Mouse (Mus musculus) embryonic fibroblast, embryonic 13.5 days (primary cell): Measurements from ENCODE around the gene Tsc22d1. TPM values are rescaled to one million over a fixed set of nuclear protein-coding genes. Genes with fewer than 3 reads are reported as not detected.

Experiments
- H3K27ac ChIP-seq: 2 replicates; pipeline ENCODE4 v1.5.1; 2012; ENCODE audit warnings: low read length, control low read depth, inconsistent platforms; ENCODE audit not compliant: insufficient read depth
- H3K4me1 ChIP-seq: 2 replicates; pipeline ENCODE4 v1.6.1; 2011; ENCODE audit warnings: low read length; ENCODE audit not compliant: control insufficient read depth, insufficient read depth
- H3K4me3 ChIP-seq: 2 replicates; pipeline ENCODE4 v1.5.1; 2011; ENCODE audit warnings: mild to moderate bottlenecking, control low read depth, low read length; ENCODE audit not compliant: insufficient read depth
- CTCF ChIP-seq: IDR thresholded peaks from 2 replicates; pipeline ENCODE4 v1.5.1; 2011; ENCODE audit warnings: mild to moderate bottlenecking, control low read depth, low read length, moderate library complexity, borderline replicate concordance; ENCODE audit not compliant: insufficient read depth
- POLR2A ChIP-seq: IDR thresholded peaks from 2 replicates; pipeline ENCODE4 v1.6.1; 2011; ENCODE audit warnings: low read depth, mild to moderate bottlenecking, control low read depth, low read length, moderate library complexity
- polyA plus RNA-seq: library from polyadenylated mRNA; stranded (reverse); fragments of >200 nt; gene quantifications from 2 replicates; pipeline ENCODE4 v1.2.4, GENCODE M21; 2011; ENCODE audit warnings: low read depth; ENCODE audit not compliant: missing spikeins, insufficient read length

The Tsc22d1 gene
- polyA plus RNA-seq, 1 experiment, result 370 TPM

- no peak for TF ChIP-seq CTCF
- no peak for TF ChIP-seq POLR2A
- Histone ChIP-seq H3K4me1 (no peaks in the 10 kb centered on the region), H3K4me3 (no peak overlapping the region), H3K27ac (no peak overlapping the region)
Observed at GRCm38 (mm10) chr14:76432369-76432768, 17.6 kb downstream of the Tsc22d1 start.

- no peak overlapping the region for H3K27ac ChIP-seq
- H3K4me3 ChIP-seq, result no peak overlapping the region
- no peaks in the 10 kb centered on the region for H3K4me1 ChIP-seq
- TF ChIP-seq CTCF (no peak), POLR2A (no peak)
Observed at GRCm38 (mm10) chr14:76432816-76433215, 18.1 kb downstream of the Tsc22d1 start.

- Histone ChIP-seq H3K4me1 (no peaks in the 10 kb centered on the region), H3K4me3 (no peak overlapping the region), H3K27ac (no peak overlapping the region)
- TF ChIP-seq POLR2A (no peak), CTCF (no peak)
Observed at GRCm38 (mm10) chr14:76442160-76442559, 27.4 kb downstream of the Tsc22d1 start.

GRCm38 (mm10) chr14:76448987-76449386 is 34.2 kb downstream of the Tsc22d1 start:
- no peak for TF ChIP-seq POLR2A
- TF ChIP-seq CTCF, result no peak
- H3K27ac ChIP-seq, result no peak overlapping the region; the same call in 1 of the 2 replicates
- H3K4me1 ChIP-seq, result peaks cover 4% of the 10 kb centered on the region; the same call in 1 of the 2 replicates

GRCm38 (mm10) chr14:76451011-76451410 is 36.2 kb downstream of the Tsc22d1 start:
- Histone ChIP-seq H3K27ac (no peak overlapping the region), H3K4me1 (peaks cover 4% of the 10 kb centered on the region; the same call in 1 of the 2 replicates), H3K4me3 (no peak overlapping the region)
- TF ChIP-seq POLR2A (no peak), CTCF (no peak)

More at GRCm38 (mm10) chr14:76448987-76449386, 34.2 kb downstream of the Tsc22d1 start:
- H3K4me3 ChIP-seq, result no peak overlapping the region

- H3K4me1 ChIP-seq, result peaks cover 4% of the 10 kb centered on the region; the same call in 1 of the 2 replicates
- no peak overlapping the region for H3K4me3 ChIP-seq
- TF ChIP-seq POLR2A, result no peak
- no peak for TF ChIP-seq CTCF
- no peak overlapping the region for H3K27ac ChIP-seq
Observed at GRCm38 (mm10) chr14:76452751-76453360, 38.1 kb downstream of the Tsc22d1 start.

- TF ChIP-seq POLR2A (no peak), CTCF (no peak)
- no peak overlapping the region for H3K27ac ChIP-seq
- no peak overlapping the region for H3K4me3 ChIP-seq
- H3K4me1 ChIP-seq, result no peaks in the 10 kb centered on the region
Observed at GRCm38 (mm10) chr14:76454673-76455072, 39.9 kb downstream of the Tsc22d1 start.

- no peak overlapping the region for H3K27ac ChIP-seq
- H3K4me1 ChIP-seq, result no peaks in the 10 kb centered on the region
- TF ChIP-seq CTCF (no peak), POLR2A (no peak)
- no peak overlapping the region for H3K4me3 ChIP-seq
Observed at GRCm38 (mm10) chr14:76455159-76455558, 40.4 kb downstream of the Tsc22d1 start.

- Histone ChIP-seq H3K4me3 (no peak overlapping the region), H3K4me1 (no peaks in the 10 kb centered on the region), H3K27ac (no peak overlapping the region)
- TF ChIP-seq CTCF, result no peak
Observed at GRCm38 (mm10) chr14:76457696-76458095, 42.9 kb downstream of the Tsc22d1 start.

- Histone ChIP-seq H3K4me1 (no peaks in the 10 kb centered on the region), H3K4me3 (no peak overlapping the region), H3K27ac (no peak overlapping the region)
- TF ChIP-seq CTCF, result no peak
Observed at GRCm38 (mm10) chr14:76460181-76460580, 45.4 kb downstream of the Tsc22d1 start.
